Mouse (Mus musculus) intestine, embryonic 14.5 days (tissue): ENCODE data around the gene Setd2. TPM values are rescaled to one million over a fixed set of nuclear protein-coding genes. Genes with fewer than 3 reads are reported as not detected.

Source experiments
- ATAC-seq: fragments of 200-750 bp; cut with Nextera tagmentation; replicated peaks from 2 replicates; pipeline ENCODE4 v1.8.0; 2017; ENCODE audit warnings: low read depth, moderate number of reproducible peaks, moderate TSS enrichment, moderate library complexity; ENCODE audit not compliant: low FRiP score, low TSS enrichment
- DNase-seq: peaks from one replicate; pipeline ENCODE4 v3.0.0-alpha.2; 2018; ENCODE audit warnings: low spot score
- H3K27ac ChIP-seq: fragments of 300-500 bp; sonication (generic); 2 replicates; pipeline ENCODE4 v1.5.1; 2014; ENCODE audit warnings: low read depth, mild to moderate bottlenecking, control low read depth
- H3K27me3 ChIP-seq: fragments of 300-500 bp; sonication (generic); replicated peaks from 2 replicates; pipeline ENCODE4 v1.6.1; 2014; ENCODE audit warnings: low read length, control low read depth; ENCODE audit not compliant: control insufficient read depth, insufficient read depth
- H3K36me3 ChIP-seq: fragments of 300-500 bp; sonication (generic); 2 replicates; pipeline ENCODE4 v1.6.1; 2014; ENCODE audit warnings: low read length, control low read depth; ENCODE audit not compliant: control insufficient read depth, insufficient read depth
- H3K4me1 ChIP-seq: fragments of 300-500 bp; sonication (generic); replicated peaks from 2 replicates; pipeline ENCODE4 v1.6.1; 2014; ENCODE audit warnings: low read length, control low read depth, mixed read lengths; ENCODE audit not compliant: control insufficient read depth, insufficient read depth
- H3K4me2 ChIP-seq: fragments of 300-500 bp; sonication (generic); 2 replicates; pipeline ENCODE4 v1.6.1; 2014; ENCODE audit warnings: low read length
- H3K4me3 ChIP-seq: fragments of 300-500 bp; sonication (generic); 2 replicates; pipeline ENCODE4 v1.5.1; 2014; ENCODE audit warnings: low read depth, low read length, control low read depth, mixed read lengths
- H3K9ac ChIP-seq: fragments of 300-500 bp; sonication (generic); 2 replicates; pipeline ENCODE4 v1.6.1; 2014; ENCODE audit warnings: mild to moderate bottlenecking, low read length
- H3K9me3 ChIP-seq: fragments of 300-500 bp; sonication (generic); 2 replicates; pipeline ENCODE4 v1.6.1; 2016; ENCODE audit warnings: low read length, control low read depth; ENCODE audit not compliant: control insufficient read depth
- WGBS: fragments of 180-500 bp; shearing (Covaris S2); extraction: QIAGEN DNeasy Blood & Tissue Kit; methylation state at CpG from one replicate; pipeline ENCODE4 v1.1.7; 2014; 5-methylcytosine and 5-hydroxymethylcytosine counted together
- polyA plus RNA-seq: library from polyadenylated mRNA; unstranded; fragments of >200 nt; fragmentation: Nextera tagmentation; extraction: Ambion mirVana; gene quantifications from 2 replicates; pipeline ENCODE4 v1.2.1, GENCODE M21; 2014

Gene Setd2
- polyA plus RNA-seq, 1 experiment from 2014 or later: 49.7 TPM

DNA sequence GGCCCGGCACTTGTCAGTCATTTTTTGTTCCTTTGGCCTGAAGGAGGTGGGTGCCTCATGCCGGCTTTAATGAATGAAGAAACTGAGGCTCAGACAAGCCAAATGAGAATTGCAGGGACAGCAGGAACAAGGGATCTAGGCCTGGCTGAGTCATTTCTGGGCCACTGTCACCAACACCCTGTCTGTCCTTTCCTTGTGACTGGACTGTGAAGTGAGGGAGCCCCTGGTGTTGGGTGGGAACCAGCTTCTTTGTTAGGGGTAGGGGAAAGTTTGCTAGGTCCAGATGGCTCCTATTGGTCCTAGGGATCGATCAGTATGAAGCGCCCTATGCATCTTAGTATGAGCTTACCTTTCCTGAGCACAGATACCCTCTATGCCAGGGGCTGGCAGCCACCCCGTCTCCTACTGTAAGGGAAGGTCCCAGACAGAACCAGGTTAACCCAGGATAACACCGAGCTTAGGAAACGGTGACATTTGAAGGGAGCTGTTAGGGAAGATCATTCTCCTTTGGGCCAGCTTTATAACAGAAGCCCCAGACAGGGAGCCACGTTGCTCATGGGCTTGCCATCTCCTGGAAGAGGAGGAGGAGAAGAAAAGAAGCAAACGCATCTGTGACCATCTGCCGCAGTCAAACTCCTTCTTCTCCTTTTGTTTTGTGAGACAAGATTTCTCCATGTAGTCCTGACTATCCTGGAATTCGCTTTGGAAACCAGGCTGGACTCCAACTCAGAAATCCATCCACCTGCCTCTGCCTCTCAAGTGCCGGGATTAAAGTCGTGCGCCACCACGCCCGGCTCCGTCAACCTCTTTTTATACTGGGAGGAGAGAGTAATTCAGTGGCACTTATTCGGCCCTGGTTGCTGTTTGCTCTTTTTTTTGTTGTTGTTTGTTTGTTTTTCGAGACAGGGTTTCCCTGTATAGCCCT, 122.6 kb downstream of the Setd2 start:
- WGBS: 82% methylated on average over 19 of the region's 19 CpGs
- H3K9ac ChIP-seq: no peak overlapping the region
- H3K36me3 ChIP-seq: peaks cover 7% of the 10 kb centered on the region
- ATAC-seq: no peak
- no peak overlapping the region for H3K27ac ChIP-seq
- DNase-seq: no peak
- peak overlapping the region; percentile 91 for H3K4me2 ChIP-seq
- H3K27me3 ChIP-seq: peaks cover 24% of the 10 kb centered on the region
- H3K9me3 ChIP-seq: no peaks in the 10 kb centered on the region
- peaks cover 17% of the 10 kb centered on the region for H3K4me1 ChIP-seq
- H3K4me3 ChIP-seq: no peak overlapping the region

DNA sequence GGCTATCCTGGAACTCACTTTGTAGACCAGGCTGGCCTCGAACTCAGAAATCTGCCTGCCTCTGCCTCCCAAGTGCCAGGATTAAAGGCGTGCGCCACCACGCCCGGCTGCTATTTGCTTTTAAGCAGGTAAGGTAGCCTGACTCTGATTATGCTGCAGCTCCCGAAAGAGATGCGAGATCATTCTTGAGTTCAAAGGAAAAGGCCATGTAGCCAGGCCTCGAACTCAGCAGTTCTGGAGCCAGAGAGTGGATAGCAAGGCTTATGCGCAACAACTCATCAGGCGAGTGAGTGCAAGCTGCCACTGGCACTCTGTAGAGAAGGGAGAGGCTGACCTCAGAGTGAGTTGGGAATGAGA, 123.2 kb downstream of the Setd2 start:
- no peak for DNase-seq
- H3K4me2 ChIP-seq: peak overlapping the region; percentile 61
- WGBS: 81% methylated on average over 10 of the region's 10 CpGs
- H3K9ac ChIP-seq: peak overlapping the region; percentile 2; the same call in 1 of the 2 replicates
- no peak overlapping the region for H3K27ac ChIP-seq
- H3K4me1 ChIP-seq: peaks cover 17% of the 10 kb centered on the region
- peaks cover 24% of the 10 kb centered on the region for H3K27me3 ChIP-seq
- peak overlapping the region; percentile 78; the same call in 1 of the 2 replicates for H3K4me3 ChIP-seq
- peaks cover 7% of the 10 kb centered on the region for H3K36me3 ChIP-seq
- ATAC-seq: no peak
- no peaks in the 10 kb centered on the region for H3K9me3 ChIP-seq

DNA sequence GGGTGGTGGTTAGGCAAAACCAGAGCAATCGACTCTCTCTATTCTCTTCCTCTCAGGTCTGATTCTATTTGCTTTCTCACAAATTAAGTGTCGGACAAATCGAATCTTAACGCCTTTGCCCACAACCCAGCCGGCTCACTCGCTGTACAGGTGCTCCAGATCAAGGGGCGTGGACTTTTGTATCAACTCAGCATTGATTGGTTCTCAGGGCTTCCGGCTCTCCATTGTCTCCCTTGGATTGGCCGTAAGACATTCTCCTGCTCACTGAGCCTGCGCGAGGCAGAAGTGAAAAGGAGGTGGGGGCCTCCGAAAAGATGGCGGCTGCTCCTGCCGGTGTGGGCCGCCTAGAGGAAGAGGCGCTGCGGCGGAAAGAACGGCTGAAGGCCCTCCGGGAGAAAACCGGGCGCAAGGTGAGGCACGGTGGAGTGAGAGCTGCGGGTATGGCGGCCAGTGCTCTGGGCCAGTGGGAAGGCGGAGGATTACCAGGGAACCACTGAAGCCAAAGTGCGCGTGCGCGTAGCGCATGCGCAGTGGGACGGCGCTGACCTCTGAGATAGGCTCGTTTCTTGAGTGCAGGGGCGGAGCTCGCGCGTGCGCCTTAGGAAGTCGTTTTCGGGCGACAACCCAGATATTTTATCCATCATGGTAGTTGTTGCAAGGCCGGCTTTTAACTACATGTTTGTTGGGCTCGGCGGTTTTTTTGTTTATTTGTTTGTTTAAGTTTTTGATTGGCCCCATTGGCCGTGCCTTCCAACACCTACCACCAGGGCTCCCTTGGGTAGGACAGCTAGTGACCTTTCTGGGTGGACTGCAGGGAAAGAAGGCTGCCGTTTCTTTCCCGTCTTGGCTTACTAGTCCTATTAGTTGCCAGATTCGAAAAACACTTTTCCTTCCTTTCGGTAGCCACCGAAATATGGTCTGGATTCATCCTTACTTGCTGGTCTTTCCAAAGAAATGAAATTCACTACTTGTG, 124.1 kb downstream of the Setd2 start, which contains the start of gene Ccdc12:
Gene Ccdc12, plus strand, starts transcription at position 255 of the 973 bp plus-strand sequence.
- ATAC-seq (peak; percentile 92), DNase-seq (peak; percentile 98)
- Histone ChIP-seq H3K36me3 (peaks cover 7% of the 10 kb centered on the region), H3K27ac (peak within 1 kb of the TSS; percentile 82), H3K27me3 (peaks cover 22% of the 10 kb centered on the region), H3K4me2 (peak within 1 kb of the TSS; percentile 79), H3K9me3 (no peaks in the 10 kb centered on the region), H3K4me1 (peaks cover 17% of the 10 kb centered on the region), H3K4me3 (peak within 1 kb of the TSS; percentile 78), H3K9ac (peak within 1 kb of the TSS; percentile 78)
- under 1% methylated on average over 52 of the region's 52 CpGs for WGBS

DNA sequence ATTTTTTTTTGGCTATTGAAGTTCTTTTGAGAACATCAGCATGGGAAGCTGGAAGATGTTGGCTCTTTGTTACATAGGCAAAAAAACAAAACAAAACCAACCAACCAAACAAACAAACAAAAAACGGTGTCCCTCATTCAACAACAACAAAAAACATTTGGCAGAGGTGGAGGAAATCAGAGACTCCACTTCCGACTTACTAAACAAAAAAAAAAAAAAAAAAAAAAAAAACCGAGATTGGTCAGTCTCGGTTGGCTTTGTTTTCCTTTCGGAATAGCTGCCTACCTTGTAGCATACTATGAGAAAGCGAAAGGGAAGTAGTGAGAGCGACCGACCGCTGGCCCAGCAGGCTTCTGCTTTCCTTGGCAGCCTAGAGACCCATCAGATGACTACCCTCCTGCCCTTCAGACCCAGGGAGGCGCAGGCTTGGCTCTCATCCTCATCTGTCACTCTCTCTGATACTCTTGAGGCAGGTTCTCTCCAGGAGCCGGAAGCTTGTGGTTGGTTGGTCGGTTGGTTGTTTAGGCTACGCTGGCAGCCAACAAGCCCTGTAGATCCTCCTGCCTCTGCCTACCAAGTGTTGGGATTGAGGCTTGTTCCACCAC, 125.2 kb downstream of the Setd2 start:
- Histone ChIP-seq H3K27me3 (peaks cover 12% of the 10 kb centered on the region), H3K9me3 (no peaks in the 10 kb centered on the region), H3K4me1 (peaks cover 14% of the 10 kb centered on the region), H3K4me2 (peak overlapping the region; percentile 79), H3K27ac (no peak overlapping the region), H3K9ac (peak overlapping the region; percentile 78), H3K36me3 (peaks cover 7% of the 10 kb centered on the region), H3K4me3 (peak overlapping the region; percentile 78)
- DNase-seq (no peak), ATAC-seq (no peak)
- 74% methylated on average over 13 of the region's 13 CpGs for WGBS

DNA sequence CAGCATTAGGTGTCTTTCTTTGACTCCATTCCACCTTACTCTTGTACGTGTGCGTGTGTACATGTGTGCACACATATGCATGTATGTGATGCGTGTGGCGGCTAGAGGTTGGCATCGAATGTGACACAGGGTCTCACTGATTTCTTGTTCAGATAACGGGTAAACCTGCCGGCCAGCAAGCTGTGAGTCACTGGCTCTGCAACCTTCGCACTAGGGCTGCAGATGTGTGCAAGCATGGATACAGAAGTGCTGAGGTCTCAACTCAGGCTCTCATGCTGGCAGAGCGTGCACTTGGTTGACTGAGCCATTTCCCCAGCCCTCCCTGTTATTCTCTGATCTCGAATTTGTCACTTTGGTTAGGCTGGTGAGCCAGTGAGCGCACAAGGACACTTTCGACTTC, 127.1 kb downstream of the Setd2 start:
- no peak overlapping the region for H3K4me3 ChIP-seq
- no peak overlapping the region for H3K4me2 ChIP-seq
- H3K27me3 ChIP-seq: no peaks in the 10 kb centered on the region
- no peak overlapping the region for H3K27ac ChIP-seq
- DNase-seq (no peak), ATAC-seq (no peak)
- peaks cover 7% of the 10 kb centered on the region for H3K36me3 ChIP-seq
- 85% methylated on average over 12 of the region's 12 CpGs for WGBS
- H3K4me1 ChIP-seq: peaks cover 11% of the 10 kb centered on the region
- no peak overlapping the region for H3K9ac ChIP-seq
- H3K9me3 ChIP-seq: no peaks in the 10 kb centered on the region

DNA sequence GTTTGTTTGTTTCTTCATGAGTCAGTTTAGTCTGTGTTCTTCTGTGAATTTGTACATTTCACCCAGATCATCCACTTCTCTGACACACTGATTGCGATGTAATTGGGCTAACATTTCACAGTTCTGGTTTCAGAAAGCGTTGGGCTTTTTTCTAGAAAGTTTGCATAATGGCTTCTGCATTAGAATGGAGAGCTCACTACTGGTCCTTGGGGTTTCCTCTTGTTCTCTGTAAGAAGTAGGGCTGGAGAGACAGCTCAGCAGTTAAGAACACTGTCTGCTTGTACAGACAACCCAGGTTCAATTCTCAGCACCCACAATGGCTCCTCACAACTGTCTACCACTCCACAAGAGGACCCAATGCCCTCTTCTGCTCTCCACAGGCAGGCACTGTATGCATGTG, 127.8 kb downstream of the Setd2 start:
- Histone ChIP-seq H3K4me3 (no peak overlapping the region), H3K9me3 (no peaks in the 10 kb centered on the region), H3K27ac (no peak overlapping the region), H3K36me3 (peaks cover 7% of the 10 kb centered on the region), H3K9ac (no peak overlapping the region), H3K27me3 (no peaks in the 10 kb centered on the region), H3K4me2 (no peak overlapping the region), H3K4me1 (peaks cover 10% of the 10 kb centered on the region)
- WGBS: 88% methylated on average over 2 of the region's 2 CpGs
- no peak for ATAC-seq
- no peak for DNase-seq

DNA sequence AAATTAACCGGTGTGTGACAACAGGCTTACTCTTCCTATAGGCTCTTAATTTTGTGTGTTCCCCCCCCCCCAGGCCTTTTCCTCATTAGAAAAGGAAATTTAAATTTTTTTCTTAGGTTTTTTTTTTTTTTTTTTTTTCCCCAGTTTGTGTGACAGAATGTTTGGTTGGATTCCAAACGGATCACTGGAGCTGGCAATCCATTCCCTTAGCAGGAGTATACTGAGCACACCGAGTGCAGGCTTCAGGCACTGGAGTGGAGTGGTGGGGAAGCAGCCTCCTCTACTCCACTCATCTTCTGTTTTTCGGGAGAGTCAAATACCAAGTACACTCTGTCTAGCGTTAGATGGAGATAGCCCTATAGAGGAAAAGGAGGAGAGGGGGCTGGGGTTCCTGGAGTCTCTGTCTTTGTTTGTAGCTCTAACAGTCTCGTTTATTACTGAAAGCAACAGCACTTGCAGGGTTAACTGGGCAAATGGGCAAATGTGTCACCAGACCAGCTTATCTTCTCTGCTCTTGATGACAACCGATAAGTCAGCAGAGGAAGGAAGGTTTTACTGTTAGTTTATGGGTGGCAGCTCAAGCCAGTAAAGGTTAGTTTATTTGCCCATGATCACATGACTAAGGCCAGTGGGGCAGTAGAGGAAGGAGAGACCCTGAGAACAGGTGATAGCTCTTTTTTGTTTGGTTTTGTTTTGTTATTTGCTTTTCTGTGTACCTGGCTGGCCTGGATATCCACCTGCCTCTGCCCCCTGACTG, 128.6 kb downstream of the Setd2 start:
- Histone ChIP-seq H3K4me2 (no peak overlapping the region), H3K27ac (no peak overlapping the region), H3K4me1 (peaks cover 11% of the 10 kb centered on the region), H3K9me3 (no peaks in the 10 kb centered on the region), H3K27me3 (no peaks in the 10 kb centered on the region), H3K9ac (no peak overlapping the region), H3K36me3 (peaks cover 7% of the 10 kb centered on the region), H3K4me3 (no peak overlapping the region)
- ATAC-seq: no peak
- DNase-seq: no peak
- 66% methylated on average over 7 of the region's 7 CpGs for WGBS
